Mouse (Mus musculus) hindbrain, embryonic 14.5 days (tissue): Measurements from ENCODE around the gene Rhbdf1. TPM values are rescaled to one million over a fixed set of nuclear protein-coding genes. Genes with fewer than 3 reads are reported as not detected.

ENCODE experiments used
- ATAC-seq: fragments of 200-750 bp; cut with Nextera tagmentation; 2 replicates; pipeline ENCODE4 v1.8.0; 2017; ENCODE audit warnings: moderate number of reproducible peaks, mild to moderate bottlenecking, moderate TSS enrichment, moderate library complexity; ENCODE audit not compliant: low FRiP score
- DNase-seq: peaks from one replicate; pipeline ENCODE4 v3.0.0-alpha.2; 2015; ENCODE audit warnings: low spot score
- H3K27ac ChIP-seq: fragments of 300-500 bp; sonication (generic); 2 replicates; pipeline ENCODE4 v1.5.1; 2014; ENCODE audit warnings: mild to moderate bottlenecking, moderate library complexity
- H3K27me3 ChIP-seq: fragments of 300-500 bp; sonication (generic); 2 replicates; pipeline ENCODE4 v1.6.1; 2014; ENCODE audit warnings: mild to moderate bottlenecking, low read length, mixed read lengths; ENCODE audit not compliant: control insufficient read depth, insufficient read depth
- H3K36me3 ChIP-seq: fragments of 300-500 bp; sonication (generic); replicated peaks from 2 replicates; pipeline ENCODE4 v1.6.1; 2014; ENCODE audit not compliant: control insufficient read depth, insufficient read depth
- H3K4me1 ChIP-seq: fragments of 300-500 bp; sonication (generic); replicated peaks from 2 replicates; pipeline ENCODE4 v1.6.1; 2014; ENCODE audit warnings: antibody characterized with exemption, low read length, mixed read lengths; ENCODE audit not compliant: control insufficient read depth, insufficient read depth
- H3K4me2 ChIP-seq: fragments of 300-500 bp; sonication (generic); replicated peaks from 2 replicates; pipeline ENCODE4 v1.6.1; 2014; ENCODE audit warnings: mild to moderate bottlenecking, moderate library complexity
- H3K4me3 ChIP-seq: fragments of 300-500 bp; sonication (generic); replicated peaks from 2 replicates; pipeline ENCODE4 v1.5.1; 2014; ENCODE audit warnings: mild to moderate bottlenecking, low read length
- H3K9ac ChIP-seq: fragments of 300-500 bp; sonication (generic); 2 replicates; pipeline ENCODE4 v1.6.1; 2014
- H3K9me3 ChIP-seq: fragments of 300-500 bp; sonication (generic); 2 replicates; pipeline ENCODE4 v1.6.1; 2016; ENCODE audit warnings: low read length; ENCODE audit not compliant: control insufficient read depth
- WGBS: fragments of 180-500 bp; shearing (Covaris S2); extraction: QIAGEN DNeasy Blood & Tissue Kit; methylation state at CpG from one replicate; pipeline ENCODE4 v1.1.7; 2014; 5-methylcytosine and 5-hydroxymethylcytosine counted together
- polyA plus RNA-seq: library from polyadenylated mRNA; unstranded; fragments of >200 nt; fragmentation: Nextera tagmentation; extraction: Ambion mirVana; gene quantifications from 2 replicates; pipeline ENCODE4 v1.2.1, GENCODE M21; 2014

The Rhbdf1 gene
- polyA plus RNA-seq, 1 experiment from 2014 or later, result 18.9 TPM

DNA sequence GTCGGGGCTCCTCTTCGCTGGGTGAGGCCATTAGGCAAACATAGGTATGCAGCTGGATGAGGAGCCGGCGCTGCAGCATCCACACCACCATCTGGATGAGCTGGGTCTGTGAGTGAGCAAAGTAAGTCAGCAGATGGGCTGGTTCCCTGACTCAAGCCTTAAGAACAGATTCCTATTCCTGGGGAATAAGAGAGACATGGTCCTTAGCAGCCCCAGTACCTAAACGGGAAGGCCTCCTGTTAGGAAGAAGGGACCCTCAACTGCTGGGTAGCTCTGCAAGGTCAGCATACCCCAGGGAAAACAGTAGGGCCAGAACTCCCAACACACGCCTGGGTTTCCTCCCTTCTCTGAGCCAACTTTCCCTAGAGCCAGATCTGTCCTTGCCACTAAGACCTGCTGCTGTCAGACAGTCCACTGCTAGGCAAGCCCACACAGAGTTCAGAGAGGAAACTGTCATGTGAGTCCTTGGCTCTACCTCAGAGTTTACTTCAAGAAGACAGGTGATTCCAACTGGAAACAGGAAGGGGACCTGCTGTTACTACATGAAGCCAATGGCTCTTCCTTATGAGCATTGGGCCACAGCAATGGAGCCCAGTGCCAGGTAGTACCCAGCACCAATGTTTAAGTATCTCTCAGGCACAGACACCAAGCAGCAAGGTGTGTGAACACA lies 12.9 kb upstream of the Rhbdf1 start:
- Histone ChIP-seq H3K4me1 (peaks cover 21% of the 10 kb centered on the region), H3K36me3 (peaks cover 55% of the 10 kb centered on the region), H3K27me3 (no peaks in the 10 kb centered on the region), H3K4me3 (no peak overlapping the region), H3K9ac (no peak overlapping the region), H3K27ac (peak overlapping the region; percentile 62), H3K4me2 (no peak overlapping the region), H3K9me3 (no peaks in the 10 kb centered on the region)
- ATAC-seq, result no peak
- 86% methylated on average over 6 of the region's 6 CpGs for WGBS
- no peak for DNase-seq

DNA sequence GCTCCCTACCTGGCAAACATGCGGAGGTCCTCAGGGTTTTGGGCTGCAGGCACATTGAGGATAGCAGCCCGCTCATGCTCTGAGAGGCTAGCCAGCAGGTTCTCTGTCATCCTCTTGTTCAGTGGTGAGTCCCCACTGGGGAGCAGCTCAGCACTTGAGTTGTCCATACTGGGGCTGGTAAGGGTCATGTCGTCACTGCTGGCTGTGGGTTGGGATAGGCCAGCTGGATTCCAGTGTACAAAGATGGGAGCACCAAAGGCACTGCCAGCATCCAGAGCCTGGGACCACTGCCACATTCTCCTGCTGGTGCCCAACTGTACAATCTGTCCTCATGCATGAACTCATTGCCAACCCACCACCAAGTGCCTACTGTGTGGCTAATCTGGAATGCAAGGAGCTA lies 11.8 kb upstream of the Rhbdf1 start:
- ATAC-seq, result no peak
- WGBS, result 85% methylated on average over 3 of the region's 3 CpGs
- H3K4me3 ChIP-seq, result no peak overlapping the region
- no peak overlapping the region for H3K27ac ChIP-seq
- peaks cover 52% of the 10 kb centered on the region for H3K36me3 ChIP-seq
- H3K4me1 ChIP-seq, result peaks cover 21% of the 10 kb centered on the region
- H3K27me3 ChIP-seq, result no peaks in the 10 kb centered on the region
- H3K9ac ChIP-seq, result no peak overlapping the region
- H3K4me2 ChIP-seq, result no peak overlapping the region
- H3K9me3 ChIP-seq, result no peaks in the 10 kb centered on the region
- no peak for DNase-seq

DNA sequence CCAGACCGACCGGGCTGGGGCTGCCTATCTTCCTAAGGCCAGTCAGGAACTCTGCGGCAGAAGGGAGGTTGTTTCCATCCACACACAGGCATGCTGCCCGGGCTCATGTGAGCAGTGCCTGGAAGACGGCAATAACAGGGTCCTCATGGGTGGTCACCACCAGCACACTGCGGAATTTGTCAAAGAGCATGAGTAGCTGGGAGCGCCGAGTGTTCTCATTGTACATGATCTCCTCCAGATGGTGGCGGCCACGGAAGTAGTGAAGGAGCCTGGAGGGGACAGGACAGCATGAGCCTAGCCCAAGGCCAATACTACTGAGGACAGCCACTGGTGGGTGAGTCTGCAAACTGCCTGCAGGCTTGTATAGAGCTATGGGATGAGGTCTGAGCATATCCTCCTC lies 10.7 kb upstream of the Rhbdf1 start:
- no peaks in the 10 kb centered on the region for H3K27me3 ChIP-seq
- no peak overlapping the region for H3K4me2 ChIP-seq
- no peak for DNase-seq
- no peak overlapping the region for H3K27ac ChIP-seq
- no peak overlapping the region for H3K9ac ChIP-seq
- 77% methylated on average over 10 of the region's 10 CpGs for WGBS
- no peak for ATAC-seq
- H3K36me3 ChIP-seq, result peaks cover 52% of the 10 kb centered on the region
- H3K4me3 ChIP-seq, result no peak overlapping the region
- H3K4me1 ChIP-seq, result peaks cover 21% of the 10 kb centered on the region
- no peaks in the 10 kb centered on the region for H3K9me3 ChIP-seq

DNA sequence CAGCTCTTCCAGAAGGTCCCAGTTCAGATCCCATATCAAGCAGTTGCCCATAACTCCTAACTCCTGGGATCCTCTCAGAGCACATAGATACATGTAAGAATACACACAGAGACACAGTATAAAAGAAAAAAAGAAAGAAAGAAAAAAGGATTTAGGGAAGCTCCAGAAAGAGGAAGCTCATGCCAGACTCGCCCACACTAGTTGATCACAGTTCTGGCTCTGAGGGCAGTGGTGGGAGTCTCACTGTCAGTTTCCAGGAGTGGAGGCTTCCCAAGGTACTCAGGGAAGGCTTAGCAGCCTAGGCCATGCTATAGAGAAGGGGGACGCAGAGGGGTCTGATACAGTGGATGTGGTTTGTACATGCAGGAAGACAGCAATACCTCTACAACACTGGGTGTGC lies 9.0 kb upstream of the Rhbdf1 start:
- no peak overlapping the region for H3K9ac ChIP-seq
- no peak for DNase-seq
- H3K9me3 ChIP-seq, result no peaks in the 10 kb centered on the region
- H3K4me1 ChIP-seq, result peaks cover 30% of the 10 kb centered on the region
- H3K27me3 ChIP-seq, result no peaks in the 10 kb centered on the region
- no peak overlapping the region for H3K4me3 ChIP-seq
- H3K36me3 ChIP-seq, result peaks cover 52% of the 10 kb centered on the region
- ATAC-seq, result no peak
- no peak overlapping the region for H3K4me2 ChIP-seq
- no peak overlapping the region for H3K27ac ChIP-seq
- WGBS, result 92% methylated on average over 2 of the region's 2 CpGs

DNA sequence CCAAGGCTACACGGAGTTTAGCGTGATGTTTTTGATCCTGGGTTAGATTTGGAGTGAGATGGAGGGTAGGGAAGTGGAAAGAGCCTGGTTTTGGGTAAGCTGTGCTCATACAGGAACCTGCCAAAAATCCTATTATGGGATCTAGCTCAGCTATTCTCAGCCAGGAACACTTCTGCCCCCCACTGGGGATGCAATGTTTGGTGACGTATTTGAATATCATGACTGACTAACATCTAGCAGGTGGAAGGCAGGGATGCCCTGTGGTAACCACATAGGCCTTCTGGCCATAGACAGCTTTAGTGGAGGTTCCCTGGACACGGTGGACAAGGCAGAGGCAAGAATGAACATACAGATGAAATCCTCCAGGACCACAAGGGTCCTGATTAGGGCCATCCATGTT lies 8.1 kb upstream of the Rhbdf1 start:
- DNase-seq, result no peak
- ATAC-seq, result no peak
- Histone ChIP-seq H3K27me3 (no peaks in the 10 kb centered on the region), H3K9ac (no peak overlapping the region), H3K9me3 (no peaks in the 10 kb centered on the region), H3K4me3 (no peak overlapping the region), H3K4me1 (peaks cover 30% of the 10 kb centered on the region), H3K27ac (no peak overlapping the region), H3K4me2 (no peak overlapping the region), H3K36me3 (peaks cover 52% of the 10 kb centered on the region)
- 87% methylated on average over 4 of the region's 4 CpGs for whole genome bisulfite sequencing

DNA sequence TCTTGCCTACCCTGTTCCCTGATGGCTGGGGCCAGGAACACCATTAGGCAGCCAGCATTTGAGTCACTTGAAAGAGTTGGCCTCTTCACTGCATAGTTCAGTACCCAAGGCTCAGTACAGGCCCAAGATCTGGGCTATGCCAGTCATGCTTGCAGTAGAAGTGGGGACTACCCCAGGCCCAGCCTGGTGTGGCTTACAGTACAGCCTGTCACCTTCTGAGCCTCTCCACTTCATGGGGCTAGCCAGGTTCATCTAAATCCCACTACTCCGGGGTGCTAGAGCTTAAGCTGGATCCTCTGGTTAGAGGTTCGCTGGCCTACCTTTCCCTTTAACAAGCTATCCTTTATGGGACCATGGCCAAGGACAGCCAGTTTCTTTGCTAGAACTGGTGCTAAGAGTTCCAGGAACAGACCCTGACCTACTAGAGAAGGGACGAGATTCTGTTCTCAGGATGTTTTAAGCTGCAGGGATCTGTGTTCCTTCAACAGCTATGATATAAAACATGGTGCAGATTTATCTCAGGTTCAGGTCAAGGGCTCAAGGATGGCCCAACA lies 6.3 kb upstream of the Rhbdf1 start:
- 95% methylated on average over 3 of the region's 3 CpGs for WGBS
- peaks cover 38% of the 10 kb centered on the region for H3K36me3 ChIP-seq
- DNase-seq (no peak), ATAC-seq (no peak)
- H3K4me1 ChIP-seq, result peaks cover 18% of the 10 kb centered on the region
- H3K4me2 ChIP-seq, result no peak overlapping the region
- peaks cover 9% of the 10 kb centered on the region for H3K27me3 ChIP-seq
- no peak overlapping the region for H3K4me3 ChIP-seq
- H3K27ac ChIP-seq, result no peak overlapping the region
- no peaks in the 10 kb centered on the region for H3K9me3 ChIP-seq
- H3K9ac ChIP-seq, result no peak overlapping the region

DNA sequence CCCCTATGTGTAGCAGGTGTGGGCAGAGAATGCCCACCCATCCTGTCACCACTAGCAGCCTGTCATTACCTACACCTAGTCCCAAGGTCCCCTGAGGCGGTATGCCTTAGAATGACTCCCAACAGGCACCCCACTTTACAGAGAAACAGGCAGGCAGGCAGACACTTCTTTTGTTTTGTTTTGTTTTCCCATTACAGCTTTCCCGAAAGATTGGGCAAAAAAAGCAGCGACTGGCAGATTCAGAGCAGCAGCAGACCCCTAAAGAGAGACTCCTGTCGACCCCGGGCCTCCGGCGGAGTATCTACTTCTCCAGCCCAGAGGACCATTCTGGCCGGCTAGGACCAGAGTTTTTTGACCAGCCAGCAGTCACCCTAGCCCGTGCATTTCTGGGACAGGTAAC lies 5.5 kb upstream of the Rhbdf1 start:
- H3K27me3 ChIP-seq, result peaks cover 16% of the 10 kb centered on the region
- no peak overlapping the region for H3K27ac ChIP-seq
- H3K4me1 ChIP-seq, result peaks cover 20% of the 10 kb centered on the region
- WGBS, result 90% methylated on average over 9 of the region's 9 CpGs
- peak overlapping the region; percentile 78 for H3K4me2 ChIP-seq
- peaks cover 31% of the 10 kb centered on the region for H3K36me3 ChIP-seq
- ATAC-seq (no peak), DNase-seq (no peak)
- H3K9ac ChIP-seq, result peak overlapping the region; percentile 88
- H3K4me3 ChIP-seq, result peak overlapping the region; percentile 74; the same call in 1 of the 2 replicates
- no peaks in the 10 kb centered on the region for H3K9me3 ChIP-seq

DNA sequence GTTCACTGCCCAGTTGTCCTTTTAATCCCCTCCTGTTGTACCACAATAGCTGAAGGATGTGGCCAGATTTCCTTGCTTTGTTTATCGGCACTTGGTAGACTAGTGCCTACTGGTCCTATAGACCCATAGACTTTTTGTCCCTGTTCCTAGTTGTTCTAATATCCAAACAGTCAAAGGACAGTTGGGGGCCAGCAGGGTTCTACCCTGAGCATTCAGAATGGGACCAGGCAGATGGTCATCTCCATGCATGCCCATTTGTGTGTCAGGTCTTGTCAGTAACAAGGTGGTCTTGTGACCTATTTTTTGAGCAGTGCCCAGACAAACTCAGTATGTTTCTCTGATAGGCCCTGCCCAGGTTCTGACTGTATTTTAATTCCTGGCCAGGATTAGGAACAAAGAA lies 4.9 kb upstream of the Rhbdf1 start:
- Histone ChIP-seq H3K9me3 (no peaks in the 10 kb centered on the region), H3K27ac (peak overlapping the region; percentile 82), H3K9ac (peak overlapping the region; percentile 88), H3K4me1 (peaks cover 25% of the 10 kb centered on the region), H3K4me2 (peak overlapping the region; percentile 78), H3K36me3 (peaks cover 29% of the 10 kb centered on the region), H3K4me3 (peak overlapping the region; percentile 74), H3K27me3 (peaks cover 20% of the 10 kb centered on the region)
- DNase-seq, result no peak
- WGBS, result 45% methylated on average over 1 of the region's 1 CpGs
- no peak for ATAC-seq

DNA sequence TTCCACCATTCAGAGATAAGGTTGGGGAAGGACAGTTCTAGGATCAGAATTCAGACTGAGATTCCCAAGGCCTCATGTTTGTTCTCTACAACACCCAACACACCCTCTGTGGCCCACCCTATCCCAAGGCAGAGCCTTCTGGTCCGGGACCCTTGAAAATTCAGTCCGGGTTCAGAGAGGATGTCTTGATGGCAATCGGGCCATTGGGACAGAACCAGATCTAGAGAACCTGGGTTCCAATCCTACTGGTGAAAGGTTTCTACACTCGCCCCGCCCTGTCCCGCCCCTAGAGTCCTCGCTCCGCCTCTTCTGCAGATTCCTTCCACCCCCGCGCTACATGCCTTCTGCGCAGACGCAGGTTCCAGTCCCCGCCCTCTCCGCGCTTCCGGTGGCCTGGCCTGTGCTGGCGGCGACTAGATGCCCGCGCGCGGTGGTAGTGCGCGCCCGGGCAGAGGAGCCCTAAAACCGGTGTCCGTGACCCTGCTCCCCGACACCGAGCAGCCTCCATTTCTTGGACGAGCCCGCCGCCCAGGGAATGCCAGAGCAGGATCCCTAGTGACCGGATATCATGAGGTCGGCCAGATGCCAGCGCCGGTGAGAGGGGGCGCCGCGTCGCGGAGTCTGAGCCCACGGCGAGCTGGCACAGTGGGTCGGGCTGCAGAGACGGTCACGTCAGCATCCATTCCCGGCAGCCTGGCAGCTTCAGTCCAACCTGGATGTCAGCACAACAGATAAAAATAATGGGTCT lies 4.2 kb upstream of the Rhbdf1 start, which contains the start of gene Mpg:
Mpg (plus strand) TSS at position 382 of the 748 bp plus-strand sequence.
- Histone ChIP-seq H3K9ac (peak within 1 kb of the TSS; percentile 88), H3K36me3 (peaks cover 22% of the 10 kb centered on the region), H3K4me2 (peak within 1 kb of the TSS; percentile 78), H3K27me3 (peaks cover 22% of the 10 kb centered on the region), H3K27ac (peak within 1 kb of the TSS; percentile 82), H3K9me3 (no peaks in the 10 kb centered on the region), H3K4me3 (peak within 1 kb of the TSS; percentile 74), H3K4me1 (peaks cover 26% of the 10 kb centered on the region)
- DNase-seq, result peak; percentile 83
- 4% methylated on average over 47 of the region's 47 CpGs for WGBS
- peak; percentile 85 for ATAC-seq
